Mouse (Mus musculus) heart, postnatal 36 days (tissue): ENCODE results near the gene Pex19. TPM values are rescaled to one million over a fixed set of nuclear protein-coding genes. Genes with fewer than 3 reads are reported as not detected.

Experiments
- DNase-seq, 2 experiments: peaks; one replicate each; pipeline ENCODE4 v3.0.0; 2021 to 2022
- intact Hi-C: fragments of 180-260 bp; cut with DNase I; formaldehyde crosslinking; loops from one replicate; pipeline ENCODE4 v1.15.1; 2025
- total RNA-seq, 2 experiments: library from RNA; stranded (reverse); gene quantifications; 2 replicates each; pipeline ENCODE4 v1.2.3; 2021

The Pex19 gene
- total RNA-seq, result 100 to 1,000 TPM; 125 to 136 TPM

DNA sequence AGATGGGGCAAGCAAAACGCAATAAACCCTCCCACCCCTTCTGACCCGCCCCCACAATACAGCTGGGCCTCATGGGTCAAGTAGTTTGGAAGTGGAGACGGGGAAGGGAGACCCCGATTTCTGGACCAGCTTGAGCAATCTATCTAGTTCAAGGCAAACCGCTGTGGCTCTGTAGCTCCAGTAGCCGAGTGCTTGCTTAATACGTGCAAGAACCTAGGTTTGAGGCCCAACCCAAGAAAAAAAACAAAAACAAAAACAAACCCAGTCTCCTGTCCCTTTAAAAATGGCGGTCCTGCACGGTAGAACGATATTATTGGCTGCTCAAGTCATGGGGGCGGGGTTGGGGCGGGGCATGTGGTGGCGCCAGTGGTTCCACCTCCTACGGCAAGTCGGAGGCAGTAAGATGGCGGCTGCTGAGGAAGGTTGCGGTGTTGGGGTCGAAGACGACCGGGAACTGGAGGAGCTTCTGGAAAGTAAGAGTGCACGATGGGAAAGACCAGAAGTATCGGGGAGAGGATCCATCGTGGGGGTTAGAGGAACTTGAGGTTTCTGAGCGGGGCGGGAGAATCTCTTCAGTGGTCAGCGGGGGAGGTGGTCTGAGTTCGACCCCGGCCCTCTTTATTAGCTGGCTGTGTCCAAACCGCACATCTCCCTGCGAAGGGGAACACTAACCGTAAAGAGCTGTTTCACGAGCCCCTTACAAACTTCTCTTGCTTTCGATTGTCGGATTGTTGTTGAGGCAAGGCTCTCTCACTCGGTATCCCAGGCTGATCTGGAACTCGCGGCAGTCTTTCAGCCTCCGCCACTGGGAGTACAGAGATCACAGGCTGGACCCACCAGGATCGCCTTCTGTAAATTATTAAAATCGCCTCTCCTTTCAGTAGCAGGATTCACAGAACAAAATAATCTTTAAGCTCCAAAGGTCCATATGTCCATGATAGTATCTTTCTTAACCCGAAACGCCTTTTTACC lies at the start of gene Pex19:
Gene Pex19 (plus strand): TSS at position 380 of the 972 bp plus-strand sequence.
- DNase-seq, result peak; percentile 74 to 79
- intact Hi-C loops, result loop anchor here (1.0 kb wide), 1 partner anchor 22 kb away; the partner anchor contains the start of gene Dcaf8

DNA sequence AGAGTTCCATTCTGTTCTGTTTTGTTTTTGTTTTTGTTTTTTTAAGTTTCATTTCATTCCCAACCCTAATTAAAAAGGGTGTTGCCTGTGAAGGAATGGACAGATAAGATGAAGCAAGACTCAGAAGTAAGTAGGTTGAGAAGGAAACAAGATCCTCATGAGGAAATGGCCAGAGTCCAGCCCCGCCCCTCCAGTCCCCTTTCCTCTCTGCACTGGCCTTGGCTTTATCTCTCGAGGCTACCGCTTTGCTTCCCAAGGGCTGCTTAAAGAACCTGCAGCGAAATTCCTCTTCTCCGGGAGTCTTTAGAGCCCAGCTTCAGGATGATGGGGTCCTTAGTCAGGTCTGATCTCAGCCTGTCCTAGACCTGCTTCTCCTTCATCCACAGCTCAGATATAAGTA lies 48.6 kb upstream of the Pex19 start:
- intact Hi-C loops, result no loop called here
- no peak for DNase-seq

DNA sequence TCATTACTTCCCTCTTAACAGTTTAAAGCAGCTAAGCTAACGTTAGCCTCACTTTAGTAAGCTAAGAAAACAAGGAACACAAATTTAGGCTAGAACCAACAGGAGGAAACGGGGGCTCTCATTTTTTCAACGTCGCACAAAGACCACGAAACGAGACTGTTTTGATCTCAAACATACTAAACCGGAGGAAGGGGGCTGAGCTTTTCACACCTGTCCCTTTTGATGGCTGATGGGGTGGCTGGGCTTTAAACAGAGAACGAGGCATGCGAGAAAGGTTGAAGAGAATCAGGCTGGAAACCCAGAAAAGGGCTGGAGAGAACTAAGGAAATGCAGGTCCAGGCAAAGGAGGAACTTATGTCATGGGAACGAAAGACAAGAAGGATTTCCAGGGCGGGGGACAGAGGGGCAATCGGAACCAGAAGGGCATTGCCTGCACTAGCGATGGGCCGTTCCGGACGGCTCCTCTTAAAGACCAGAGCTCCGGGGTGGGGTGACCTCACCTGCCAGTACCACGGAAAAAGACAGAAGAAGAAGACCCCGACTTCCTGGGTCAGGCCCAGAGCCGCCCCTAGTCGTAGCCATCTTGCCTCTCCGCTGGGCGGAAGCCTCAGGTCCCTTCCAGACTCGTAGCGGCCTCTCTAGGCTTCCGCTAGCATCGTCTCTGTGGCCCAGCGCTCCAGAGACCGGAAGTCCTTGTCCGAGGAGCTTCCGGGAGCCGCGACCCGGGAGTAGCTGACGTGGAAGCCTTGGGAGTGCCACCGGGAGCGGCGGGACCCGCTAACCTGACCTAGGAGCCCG lies 44.3 kb upstream of the Pex19 start, which contains the start of the genes Copa and Ncstn:
Gene Copa (plus strand): TSS at position 429 of the 798 bp plus-strand sequence.
Gene Ncstn (minus strand): TSS at position 695 of the 798 bp plus-strand sequence.
- intact Hi-C loops, result loop anchor here (1.0 kb wide), 1 partner anchor 294 kb away; the partner anchor contains the start of gene Pigm
- peak; percentile 89 to 93 for DNase-seq

DNA sequence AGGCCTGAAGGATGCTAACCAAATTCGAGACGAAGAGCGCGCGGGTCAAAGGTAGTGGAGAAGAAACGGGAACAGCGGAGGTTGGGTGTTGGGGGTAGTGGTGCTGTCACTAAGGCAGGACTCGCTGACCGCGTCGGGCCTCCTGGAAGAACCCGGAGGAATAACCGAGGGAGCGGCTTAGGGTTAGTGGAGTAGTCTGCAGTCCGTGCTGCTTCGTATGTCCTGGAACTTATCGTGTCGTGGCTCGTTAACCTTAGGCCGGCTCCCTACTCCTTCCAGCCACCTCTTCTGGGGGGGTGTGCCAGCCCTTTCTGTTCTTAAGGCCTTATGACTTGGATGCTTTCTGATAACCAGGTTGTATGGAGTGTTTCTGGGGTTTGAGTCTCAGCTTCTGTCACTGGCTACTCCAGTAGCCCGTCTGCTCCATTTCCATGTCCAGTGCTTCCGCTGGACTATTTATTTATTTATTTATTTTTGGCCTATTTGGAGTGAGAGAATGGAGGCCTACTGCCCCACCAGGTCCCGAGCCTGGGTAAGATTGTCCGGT lies 43.6 kb upstream of the Pex19 start:
- DNase-seq, result no peak
- intact Hi-C loops, result loop anchor here (1.0 kb wide), 1 partner anchor 293 kb away; the partner anchor contains the start of gene Pigm

DNA sequence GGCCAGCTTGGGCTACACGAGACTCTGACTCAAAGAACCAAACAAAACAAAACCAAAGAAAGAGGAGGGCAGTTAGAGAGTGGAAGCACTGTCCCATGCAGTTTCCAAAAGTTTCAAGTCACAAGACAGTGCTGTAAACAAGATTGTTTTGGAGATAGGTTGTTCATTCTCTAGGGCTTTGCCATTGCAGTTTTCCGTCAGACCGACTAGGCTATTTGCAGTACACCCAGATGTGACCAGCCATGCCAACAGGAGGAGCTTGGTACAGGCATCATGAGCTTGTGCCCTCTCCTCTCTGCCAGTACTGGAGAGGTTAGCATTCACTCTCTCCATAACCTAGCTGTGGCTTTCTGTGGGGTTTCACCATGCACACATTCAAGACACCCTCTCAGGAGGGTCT lies 33.0 kb upstream of the Pex19 start:
- intact Hi-C loops, result no loop called here

DNA sequence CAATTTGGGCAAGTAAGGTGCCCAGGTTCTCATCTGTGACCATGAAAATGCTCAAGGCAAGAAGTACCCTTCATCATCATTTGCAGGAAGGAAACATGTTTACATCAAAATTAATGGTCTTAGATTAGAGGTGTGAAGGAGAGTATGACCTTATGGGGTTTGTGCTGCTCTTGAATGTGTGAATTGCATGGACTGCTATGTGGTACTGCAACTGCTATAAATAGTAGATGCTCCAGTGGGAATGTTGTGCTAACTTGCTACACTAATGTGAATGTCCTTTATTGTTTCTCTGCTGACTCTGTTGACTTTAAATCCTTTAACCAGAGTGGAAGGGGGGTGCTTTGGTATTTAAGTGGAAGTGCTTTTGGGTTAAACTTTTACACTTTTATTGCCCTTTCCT lies 32.3 kb upstream of the Pex19 start:
- intact Hi-C loops, result no loop called here
- no peak for DNase-seq

More for the DNA sequence above, 33.0 kb upstream of the Pex19 start:
- no peak for DNase-seq

DNA sequence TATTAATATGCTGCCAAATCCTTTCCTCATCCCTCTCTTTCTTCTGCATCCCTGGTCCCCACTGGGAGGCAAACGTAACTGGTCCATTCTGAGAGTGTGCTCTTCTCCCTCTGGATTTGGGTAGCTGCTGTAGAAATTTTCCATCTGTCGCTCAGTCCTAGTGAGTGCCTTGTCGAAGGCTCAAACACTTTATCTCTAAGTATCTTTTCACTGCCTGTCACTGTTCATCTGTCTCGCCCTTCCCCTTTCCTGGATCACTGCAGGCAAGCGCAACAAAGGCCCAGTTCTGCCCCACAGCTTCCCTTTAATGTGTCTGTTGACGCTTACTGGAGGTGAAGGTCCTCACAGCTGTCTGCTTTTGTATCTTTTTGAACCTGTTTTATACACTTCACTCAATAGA lies 31.4 kb upstream of the Pex19 start:
- DNase-seq, result no peak
- intact Hi-C loops, result no loop called here

DNA sequence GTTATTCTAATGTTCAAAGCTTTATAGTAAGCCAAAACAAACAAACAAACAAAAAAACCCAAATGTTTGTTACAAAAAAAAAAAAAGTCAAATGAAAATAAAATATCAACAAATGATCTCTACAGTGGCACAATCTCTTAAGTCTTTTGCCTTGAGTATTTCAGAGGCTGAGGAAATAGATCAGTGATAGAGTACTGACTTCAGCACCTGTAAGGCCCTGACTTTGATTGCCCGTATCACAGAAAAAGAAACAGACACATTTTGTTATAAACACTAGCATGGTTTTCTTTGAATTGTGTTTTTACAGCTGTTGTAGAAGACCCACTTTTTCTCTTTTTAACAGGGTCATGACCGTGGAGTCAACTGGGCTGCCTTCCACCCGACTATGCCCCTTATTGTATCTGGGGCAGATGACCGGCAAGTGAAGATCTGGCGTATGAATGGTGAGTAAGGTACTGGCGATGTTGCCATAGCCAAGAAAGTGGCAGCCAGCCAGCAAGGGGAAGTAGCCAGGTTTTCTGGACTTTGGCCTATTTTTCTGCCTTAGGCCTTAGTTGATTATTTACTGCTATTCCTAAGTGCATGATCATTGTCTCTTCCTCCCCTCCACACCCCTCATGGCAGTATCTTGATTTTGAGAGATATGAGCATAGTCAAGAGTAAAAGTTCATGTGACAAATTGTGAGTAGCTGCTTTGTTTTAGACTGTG lies 27.1 kb upstream of the Pex19 start:
- intact Hi-C loops, result no loop called here
- peak in 1 of 2 experiments; percentile 6 for DNase-seq

DNA sequence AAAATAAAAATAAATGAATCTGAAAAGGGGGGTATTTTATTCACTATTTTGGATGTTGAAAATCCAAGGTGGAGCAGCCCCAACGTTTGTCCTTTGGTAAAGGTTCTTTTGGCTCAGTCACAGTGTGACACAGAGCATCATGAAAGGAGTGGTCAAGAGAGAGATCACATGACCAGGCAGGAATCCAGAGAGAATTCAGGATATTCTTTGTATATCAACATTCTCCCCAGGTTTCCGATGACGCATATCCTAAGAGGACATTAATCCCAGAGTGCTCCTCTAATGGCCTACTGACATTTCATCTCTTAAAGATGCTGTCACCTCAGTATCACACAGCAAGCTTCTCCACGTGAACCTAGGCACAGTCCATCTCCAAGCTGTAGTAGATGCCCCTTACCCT lies 22.9 kb upstream of the Pex19 start:
- no peak for DNase-seq
- intact Hi-C loops, result no loop called here

DNA sequence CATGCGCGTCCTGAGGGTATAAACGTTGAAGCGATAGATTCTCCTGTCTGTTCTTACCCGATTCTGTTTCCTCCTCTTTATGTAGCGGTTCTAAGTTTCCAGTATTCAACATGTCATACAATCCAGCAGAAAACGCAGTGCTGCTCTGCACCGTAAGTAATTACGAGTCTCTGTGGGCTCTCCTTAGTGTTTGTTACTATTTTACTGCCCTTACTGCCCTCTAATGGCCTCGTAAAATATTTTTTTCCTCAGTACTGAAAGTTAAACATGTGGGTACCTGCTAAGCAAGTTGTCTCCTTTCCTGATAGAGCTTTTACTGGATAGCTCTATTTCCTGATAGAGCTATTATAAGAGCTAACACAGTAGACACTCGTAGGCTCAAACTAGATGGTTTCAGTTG lies 21.5 kb upstream of the Pex19 start:
- intact Hi-C loops, result no loop called here
- DNase-seq, result no peak

DNA sequence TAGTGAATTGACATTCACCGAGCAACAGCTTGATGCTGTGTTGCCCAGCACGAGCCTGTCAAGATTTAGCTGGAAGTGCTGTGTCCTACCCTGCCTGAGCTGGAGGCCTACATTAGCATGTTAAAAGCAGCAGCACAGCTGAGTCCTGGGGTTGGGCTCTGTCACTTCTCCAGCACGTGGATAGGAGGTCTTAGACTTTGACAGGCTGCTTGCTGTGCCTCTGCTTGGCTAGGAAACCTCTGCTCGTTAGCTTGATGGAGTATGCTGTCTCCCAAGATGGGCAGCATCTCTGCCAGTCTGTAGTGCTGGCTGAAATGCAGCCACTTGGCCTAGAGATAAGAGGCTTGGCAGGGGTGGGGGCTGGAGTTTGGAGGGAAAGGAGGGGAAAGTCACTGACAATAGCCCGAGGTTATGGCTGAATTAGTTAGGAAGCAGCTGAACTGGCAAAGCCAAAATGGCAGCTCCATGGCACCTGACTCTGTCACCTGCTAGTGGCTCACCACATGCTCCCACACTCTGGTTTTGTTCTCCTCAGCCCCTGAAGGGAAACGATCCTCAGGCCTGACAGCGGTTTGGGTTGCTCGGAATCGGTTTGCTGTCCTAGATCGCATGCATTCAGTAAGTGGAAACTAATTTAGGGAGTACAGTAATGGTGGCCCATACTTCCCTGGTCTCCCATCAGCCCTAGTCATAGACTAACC lies 18.6 kb upstream of the Pex19 start:
- intact Hi-C loops, result no loop called here
- DNase-seq, result peak in 1 of 2 experiments; percentile 6

DNA sequence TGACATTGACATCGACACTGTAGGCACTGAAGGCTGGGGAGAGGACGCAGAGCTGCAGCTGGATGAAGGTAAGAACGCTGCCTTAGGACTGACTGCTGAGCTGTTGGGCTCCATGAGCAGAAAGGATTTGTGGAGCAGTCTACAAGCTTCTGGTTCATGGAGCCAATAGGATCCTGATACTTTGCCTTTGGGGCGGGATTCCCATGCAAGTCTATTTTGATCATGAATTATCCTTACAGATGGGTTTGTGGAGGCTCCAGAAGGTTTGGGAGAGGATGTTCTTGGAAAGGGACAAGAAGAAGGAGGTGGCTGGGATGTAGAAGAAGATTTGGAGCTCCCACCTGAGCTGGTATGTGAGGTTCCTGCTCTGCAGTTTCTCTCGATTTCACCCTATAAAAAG lies 9.6 kb upstream of the Pex19 start:
- DNase-seq, result no peak
- intact Hi-C loops, result loop anchor here (5.0 kb wide), 1 partner anchor 70 kb away; no protein-coding TSS in a partner anchor

DNA sequence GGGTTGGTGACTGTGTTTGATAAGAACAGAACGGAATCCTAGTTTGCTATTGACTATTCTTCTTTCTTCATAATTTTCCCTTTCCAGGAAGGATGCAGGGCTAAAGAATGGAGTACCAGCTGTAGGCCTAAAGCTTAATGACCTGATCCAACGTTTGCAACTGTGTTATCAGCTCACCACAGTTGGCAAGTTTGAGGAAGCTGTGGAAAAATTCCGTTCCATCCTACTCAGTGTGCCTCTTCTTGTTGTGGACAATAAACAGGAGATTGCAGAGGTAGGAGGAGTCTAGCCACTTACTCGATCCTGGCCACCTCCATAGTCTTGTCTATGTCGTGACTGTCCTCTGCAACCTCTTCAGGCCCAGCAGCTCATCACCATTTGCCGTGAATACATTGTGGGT lies 7.5 kb upstream of the Pex19 start:
- DNase-seq, result no peak
- intact Hi-C loops, result loop anchor here (1.0 to 5.0 kb wide), 3 partner anchors 72 to 191 kb away; no protein-coding TSS in a partner anchor

DNA sequence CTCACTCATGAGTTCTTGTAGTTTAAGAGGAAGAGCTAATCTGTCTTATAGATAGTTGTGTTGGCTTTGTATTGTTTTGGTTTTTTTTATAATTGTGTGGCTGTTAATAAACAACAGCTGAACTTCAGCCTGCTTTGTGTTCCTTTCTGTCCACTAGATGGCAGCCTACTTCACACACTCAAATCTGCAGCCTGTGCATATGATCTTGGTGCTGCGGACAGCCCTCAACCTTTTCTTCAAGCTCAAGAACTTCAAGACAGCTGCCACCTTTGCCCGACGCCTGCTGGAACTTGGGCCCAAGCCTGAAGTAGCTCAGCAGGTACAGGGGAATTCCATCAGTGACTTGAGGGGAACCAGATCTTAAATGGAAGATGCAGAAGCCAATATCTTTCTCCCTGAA lies 6.8 kb upstream of the Pex19 start:
- intact Hi-C loops, result loop anchor here (1.0 to 5.0 kb wide), 3 partner anchors 72 to 191 kb away; no protein-coding TSS in a partner anchor
- peak in 1 of 2 experiments; percentile 35 for DNase-seq

DNA sequence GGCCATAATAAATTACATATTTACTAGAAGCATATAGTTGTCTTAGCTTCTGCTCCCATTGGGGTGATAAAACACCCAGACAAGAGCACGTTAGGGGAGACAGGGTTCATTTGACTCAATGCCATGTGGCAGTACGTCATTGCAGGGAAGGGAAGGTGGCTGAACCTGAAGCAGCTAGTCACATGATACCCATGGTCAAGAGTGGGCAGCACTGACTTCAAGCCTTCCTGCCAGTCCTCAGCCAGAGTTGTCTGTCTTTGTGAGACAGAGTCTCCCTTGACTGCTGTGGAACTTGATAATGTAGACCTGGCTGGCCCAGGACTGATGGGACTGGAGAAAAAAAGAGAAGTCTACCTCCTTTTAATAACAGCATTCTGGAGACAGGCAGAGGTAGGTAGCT lies 3.9 kb upstream of the Pex19 start:
- DNase-seq, result no peak
- intact Hi-C loops, result no loop called here

DNA sequence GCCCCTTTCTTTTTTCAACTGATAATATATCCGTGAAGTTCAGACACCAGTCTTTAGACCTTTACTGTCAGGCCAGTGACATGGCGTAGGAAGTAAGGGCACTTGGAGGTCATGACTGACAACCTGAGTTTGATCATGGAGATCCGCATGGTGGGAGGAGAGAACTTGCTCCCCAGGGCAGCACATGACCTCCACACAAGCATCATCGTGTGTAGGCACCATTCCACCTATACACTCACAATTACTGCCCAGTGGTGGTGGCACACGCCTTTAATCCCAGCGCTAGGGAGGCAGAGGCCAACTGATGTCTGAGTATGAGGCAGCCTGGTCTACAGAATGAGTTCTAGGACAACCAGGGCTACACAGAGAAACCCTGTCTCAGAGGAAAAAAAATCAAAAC lies 2.0 kb upstream of the Pex19 start:
- DNase-seq, result no peak
- intact Hi-C loops, result no loop called here

DNA sequence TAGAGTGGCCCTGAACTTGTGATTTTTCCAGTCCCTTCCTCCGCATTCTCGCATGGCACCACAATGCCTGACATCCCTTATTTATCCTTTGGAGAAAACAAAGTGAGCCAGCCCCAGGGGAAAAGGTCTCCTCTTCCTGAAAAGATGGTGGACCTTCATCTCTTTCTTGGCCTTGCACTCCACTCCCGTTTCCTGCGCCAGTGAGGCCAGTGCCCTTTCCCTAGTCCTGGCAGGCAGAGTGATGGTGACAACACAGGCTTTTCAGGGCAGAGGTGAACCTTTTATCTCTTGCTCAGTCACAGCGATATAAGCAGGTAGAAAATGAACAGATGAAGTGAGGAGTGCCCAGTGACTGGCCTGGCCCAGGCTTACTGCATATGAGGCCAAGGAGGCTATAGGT lies 932 bp downstream of the Pex19 start:
- intact Hi-C loops, result loop anchor here (1.0 kb wide), 1 partner anchor 21 kb away; the partner anchor contains the start of gene Dcaf8
- peak in 1 of 2 experiments; percentile 15 for DNase-seq

DNA sequence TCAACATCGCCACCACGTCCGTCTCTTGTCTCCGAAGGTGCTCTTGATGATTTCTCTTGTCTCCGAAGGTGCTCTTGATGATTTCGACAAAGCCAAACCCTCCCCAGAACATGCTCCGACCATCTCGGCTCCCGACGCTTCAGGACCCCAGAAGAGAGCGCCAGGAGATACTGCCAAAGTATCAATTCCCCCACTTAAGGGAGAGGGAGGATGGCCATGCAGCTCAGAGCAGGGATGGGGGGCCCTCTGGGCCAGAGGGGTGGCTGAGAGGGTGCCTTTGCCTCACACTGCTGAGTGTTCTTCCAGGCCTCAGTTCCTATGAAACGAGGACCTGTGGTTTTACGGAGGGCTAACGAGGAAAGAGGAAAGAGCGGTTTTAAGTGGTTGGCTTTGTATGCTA lies 2.0 kb downstream of the Pex19 start:
- intact Hi-C loops, result no loop called here
- no peak for DNase-seq

DNA sequence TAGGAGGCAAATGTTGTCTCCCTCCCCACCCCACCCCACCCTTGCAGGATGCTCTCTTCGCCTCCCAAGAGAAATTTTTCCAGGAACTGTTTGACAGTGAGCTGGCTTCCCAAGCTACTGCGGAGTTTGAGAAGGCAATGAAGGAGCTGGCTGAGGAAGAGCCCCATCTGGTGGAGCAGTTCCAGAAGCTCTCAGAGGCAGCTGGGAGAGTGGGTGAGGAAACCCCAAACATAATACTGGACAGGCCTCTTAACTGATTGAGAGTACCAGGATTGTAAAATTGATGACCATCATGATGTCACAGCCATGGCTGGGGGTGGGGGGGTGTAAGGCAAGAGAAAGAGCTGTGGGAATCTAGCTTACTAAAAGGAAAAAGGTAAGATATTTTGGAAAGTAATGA lies 2.6 kb downstream of the Pex19 start:
- intact Hi-C loops, result no loop called here
- no peak for DNase-seq
